Mouse (Mus musculus): ENCODE data around the gene Rab8b.

DNA sequence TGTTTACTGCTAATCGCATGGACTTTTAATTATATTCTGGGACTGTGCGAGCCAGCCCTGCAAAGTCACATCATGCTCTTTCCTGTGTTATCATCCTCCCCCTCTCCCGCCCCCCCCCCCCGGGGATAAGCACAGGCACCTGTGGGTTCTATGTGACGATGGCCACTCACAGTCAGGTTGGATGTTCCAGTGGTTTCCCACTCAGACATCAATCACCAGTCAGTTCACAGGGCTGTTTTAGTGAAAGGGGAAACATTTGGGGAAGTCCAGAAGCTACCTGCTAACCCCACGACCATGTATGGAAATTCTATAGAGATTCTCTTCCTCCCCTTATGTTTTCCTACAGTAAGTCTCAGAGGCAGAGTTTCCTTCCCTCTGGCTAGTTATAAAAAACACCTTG, 21.6 kb downstream of the Rab8b start:
- TF ChIP-seq POLR2A (IDR thresholded peaks at IDR 0.05; ENCODE audit: control insufficient read depth, extremely low read depth, insufficient read depth, low read length, poor library complexity) (no peak), CTCF (IDR thresholded peaks at IDR 0.05; ENCODE audit: borderline replicate concordance, control insufficient read depth, extremely low read depth, insufficient read depth, low read length, poor library complexity) (no peak)

Data from thymus, adult 2 months (tissue).